Mouse (Mus musculus): ENCODE measurements around the gene Disc1. TPM values are rescaled to one million over a fixed set of nuclear protein-coding genes. Genes with fewer than 3 reads are reported as not detected.

Disc1 gene
- polyA plus RNA-seq, 1 experiment from 2014 or later, result 0.19 TPM

GRCm38 (mm10) chr8:125043394-125043793 lies 10.6 kb upstream of the Disc1 start:
- Histone ChIP-seq H3K4me1 (ENCODE audit: insufficient read depth) (no peaks in the 10 kb centered on the region), H3K36me3 (replicated peaks; ENCODE audit: insufficient read depth, low read length) (peaks cover 4% of the 10 kb centered on the region; the same call in 1 of the 2 replicates), H3K4me2 (ENCODE audit: low read depth, low read length) (no peak overlapping the region), H3K27ac (ENCODE audit: low read depth) (no peak overlapping the region), H3K27me3 (ENCODE audit: insufficient read depth, low read length) (no peaks in the 10 kb centered on the region), H3K9me3 (ENCODE audit: low read length) (no peaks in the 10 kb centered on the region), H3K4me3 (ENCODE audit: low read depth, low read length) (no peak overlapping the region), H3K9ac (replicated peaks) (no peak overlapping the region)
- TF ChIP-seq EP300 (IDR thresholded peaks at IDR 0.05; ENCODE audit: low read depth) (no peak), CTCF (IDR thresholded peaks at IDR 0.05; ENCODE audit: low read depth) (no peak)
- DNase-seq (no peak), ATAC-seq (no peak)
- 81% methylated on average over 7 of the region's 7 CpGs for WGBS (ENCODE audit: insufficient replicate concordance)

GRCm38 (mm10) chr8:125043935-125044334 lies 10.1 kb upstream of the Disc1 start:
- Histone ChIP-seq H3K4me2 (ENCODE audit: low read depth, low read length) (no peak overlapping the region), H3K9ac (replicated peaks) (no peak overlapping the region), H3K36me3 (replicated peaks; ENCODE audit: insufficient read depth, low read length) (peaks cover 4% of the 10 kb centered on the region; the same call in 1 of the 2 replicates), H3K9me3 (ENCODE audit: low read length) (no peaks in the 10 kb centered on the region), H3K4me1 (ENCODE audit: insufficient read depth) (no peaks in the 10 kb centered on the region), H3K27me3 (ENCODE audit: insufficient read depth, low read length) (no peaks in the 10 kb centered on the region), H3K27ac (ENCODE audit: low read depth) (no peak overlapping the region), H3K4me3 (ENCODE audit: low read depth, low read length) (no peak overlapping the region)
- DNase-seq (no peak), ATAC-seq (no peak)
- 35% methylated on average over 9 of the region's 9 CpGs for WGBS (ENCODE audit: insufficient replicate concordance)
- TF ChIP-seq EP300 (IDR thresholded peaks at IDR 0.05; ENCODE audit: low read depth) (no peak), CTCF (IDR thresholded peaks at IDR 0.05; ENCODE audit: low read depth) (no peak)

- DNase-seq, result no peak
- no peak for TF ChIP-seq EP300 (IDR thresholded peaks at IDR 0.05; ENCODE audit: low read depth)
- TF ChIP-seq CTCF (IDR thresholded peaks at IDR 0.05; ENCODE audit: low read depth), result no peak
- H3K4me3 ChIP-seq (ENCODE audit: low read depth, low read length), result no peak overlapping the region
- H3K36me3 ChIP-seq (replicated peaks; ENCODE audit: insufficient read depth, low read length), result no peaks in the 10 kb centered on the region
- no peak for ATAC-seq
- H3K27me3 ChIP-seq (ENCODE audit: insufficient read depth, low read length), result no peaks in the 10 kb centered on the region
- H3K9ac ChIP-seq (replicated peaks), result no peak overlapping the region
- H3K27ac ChIP-seq (ENCODE audit: low read depth), result no peak overlapping the region
- no peak overlapping the region for H3K4me2 ChIP-seq (ENCODE audit: low read depth, low read length)
- H3K9me3 ChIP-seq (ENCODE audit: low read length), result no peaks in the 10 kb centered on the region
- no peaks in the 10 kb centered on the region for H3K4me1 ChIP-seq (ENCODE audit: insufficient read depth)
- WGBS (ENCODE audit: insufficient replicate concordance), result 87% methylated on average over 1 of the region's 1 CpGs
Measured at GRCm38 (mm10) chr8:125045760-125046159, 8.2 kb upstream of the Disc1 start.

- Histone ChIP-seq H3K27me3 (ENCODE audit: insufficient read depth, low read length) (peaks cover 10% of the 10 kb centered on the region), H3K36me3 (replicated peaks; ENCODE audit: insufficient read depth, low read length) (no peaks in the 10 kb centered on the region), H3K9ac (replicated peaks) (no peak overlapping the region), H3K4me1 (ENCODE audit: insufficient read depth) (no peaks in the 10 kb centered on the region), H3K4me2 (ENCODE audit: low read depth, low read length) (no peak overlapping the region), H3K9me3 (ENCODE audit: low read length) (0 out of 2 replicates have a peak, but pooled peaks cover 3% of the 10 kb centered on the region), H3K4me3 (ENCODE audit: low read depth, low read length) (no peak overlapping the region), H3K27ac (ENCODE audit: low read depth) (no peak overlapping the region)
- no peak for TF ChIP-seq CTCF (IDR thresholded peaks at IDR 0.05; ENCODE audit: low read depth)
- TF ChIP-seq EP300 (IDR thresholded peaks at IDR 0.05; ENCODE audit: low read depth), result no peak
- DNase-seq (no peak), ATAC-seq (no peak)
- 62% methylated on average over 5 of the region's 5 CpGs for WGBS (ENCODE audit: insufficient replicate concordance)
Measured at GRCm38 (mm10) chr8:125049051-125049750, 4.8 kb upstream of the Disc1 start.

GRCm38 (mm10) chr8:125049826-125050225 lies 4.2 kb upstream of the Disc1 start:
- no peak overlapping the region for H3K9ac ChIP-seq (replicated peaks)
- 0 out of 2 replicates have a peak, but pooled peaks cover 3% of the 10 kb centered on the region for H3K9me3 ChIP-seq (ENCODE audit: low read length)
- H3K4me3 ChIP-seq (ENCODE audit: low read depth, low read length), result no peak overlapping the region
- no peaks in the 10 kb centered on the region for H3K36me3 ChIP-seq (replicated peaks; ENCODE audit: insufficient read depth, low read length)
- no peak overlapping the region for H3K4me2 ChIP-seq (ENCODE audit: low read depth, low read length)
- H3K4me1 ChIP-seq (ENCODE audit: insufficient read depth), result no peaks in the 10 kb centered on the region
- 60% methylated on average over 6 of the region's 6 CpGs for WGBS (ENCODE audit: insufficient replicate concordance)
- no peak for TF ChIP-seq EP300 (IDR thresholded peaks at IDR 0.05; ENCODE audit: low read depth)
- TF ChIP-seq CTCF (IDR thresholded peaks at IDR 0.05; ENCODE audit: low read depth), result no peak
- ATAC-seq (no peak), DNase-seq (no peak)
- H3K27me3 ChIP-seq (ENCODE audit: insufficient read depth, low read length), result peaks cover 16% of the 10 kb centered on the region
- no peak overlapping the region for H3K27ac ChIP-seq (ENCODE audit: low read depth)

- H3K4me2 ChIP-seq (ENCODE audit: low read depth, low read length), result no peak overlapping the region
- peak; percentile 82 for TF ChIP-seq CTCF (IDR thresholded peaks at IDR 0.05; ENCODE audit: low read depth)
- no peak for TF ChIP-seq EP300 (IDR thresholded peaks at IDR 0.05; ENCODE audit: low read depth)
- 37% methylated on average over 2 of the region's 2 CpGs for WGBS (ENCODE audit: insufficient replicate concordance)
- H3K4me3 ChIP-seq (ENCODE audit: low read depth, low read length), result no peak overlapping the region
- H3K27me3 ChIP-seq (ENCODE audit: insufficient read depth, low read length), result peaks cover 22% of the 10 kb centered on the region
- H3K9ac ChIP-seq (replicated peaks), result no peak overlapping the region
- H3K27ac ChIP-seq (ENCODE audit: low read depth), result no peak overlapping the region
- H3K36me3 ChIP-seq (replicated peaks; ENCODE audit: insufficient read depth, low read length), result no peaks in the 10 kb centered on the region
- no peak for ATAC-seq
- peak; percentile 81 for DNase-seq
- H3K4me1 ChIP-seq (ENCODE audit: insufficient read depth), result no peaks in the 10 kb centered on the region
- H3K9me3 ChIP-seq (ENCODE audit: low read length), result 0 out of 2 replicates have a peak, but pooled peaks cover 3% of the 10 kb centered on the region
Measured at GRCm38 (mm10) chr8:125052026-125052425, 2.0 kb upstream of the Disc1 start.

All from liver, postnatal 0 days (tissue).